Mouse (Mus musculus) kidney, embryonic 15.5 days (tissue): ENCODE results near the gene Arsj. TPM values are rescaled to one million over a fixed set of nuclear protein-coding genes. Genes with fewer than 3 reads are reported as not detected.

Experiments
- ATAC-seq: fragments of 200-750 bp; cut with Nextera tagmentation; replicated peaks from 2 replicates; pipeline ENCODE4 v1.8.0; 2017; ENCODE audit warnings: moderate TSS enrichment; ENCODE audit not compliant: low FRiP score
- H3K27ac ChIP-seq: fragments of 300-500 bp; sonication (generic); 2 replicates; pipeline ENCODE4 v1.5.1; 2015; ENCODE audit warnings: mild to moderate bottlenecking, inconsistent platforms
- H3K27me3 ChIP-seq: fragments of 300-500 bp; sonication (generic); 2 replicates; pipeline ENCODE4 v1.6.1; 2015; ENCODE audit warnings: inconsistent platforms
- H3K36me3 ChIP-seq: fragments of 300-500 bp; sonication (generic); 2 replicates; pipeline ENCODE4 v1.6.1; 2015; ENCODE audit warnings: inconsistent platforms
- H3K4me1 ChIP-seq: fragments of 300-500 bp; sonication (generic); 2 replicates; pipeline ENCODE4 v1.6.1; 2015; ENCODE audit warnings: inconsistent platforms
- H3K4me2 ChIP-seq: fragments of 300-500 bp; sonication (generic); 2 replicates; pipeline ENCODE4 v1.6.1; 2015; ENCODE audit warnings: moderate library complexity, mild to moderate bottlenecking, inconsistent platforms
- H3K4me3 ChIP-seq: fragments of 300-500 bp; sonication (generic); replicated peaks from 2 replicates; pipeline ENCODE4 v1.5.1; 2015; ENCODE audit warnings: mild to moderate bottlenecking, inconsistent platforms
- H3K9ac ChIP-seq: fragments of 300-500 bp; sonication (generic); 2 replicates; pipeline ENCODE4 v1.6.1; 2015; ENCODE audit warnings: mild to moderate bottlenecking, inconsistent platforms
- H3K9me3 ChIP-seq: fragments of 300-500 bp; sonication (generic); replicated peaks from 2 replicates; pipeline ENCODE4 v1.6.1; 2016; ENCODE audit warnings: inconsistent platforms
- WGBS: fragments of 180-500 bp; shearing (Covaris S2); methylation state at CpG from one replicate; pipeline ENCODE4 v1.1.7; 2015; ENCODE audit warnings: mixed read lengths; 5-methylcytosine and 5-hydroxymethylcytosine counted together
- polyA plus RNA-seq: library from polyadenylated mRNA; unstranded; fragments of >200 nt; fragmentation: Nextera tagmentation; extraction: Ambion mirVana; gene quantifications from 2 replicates; pipeline ENCODE4 v1.2.1, GENCODE M21; 2015

Arsj gene
- polyA plus RNA-seq, 1 experiment from 2014 or later: 2.1 TPM

DNA sequence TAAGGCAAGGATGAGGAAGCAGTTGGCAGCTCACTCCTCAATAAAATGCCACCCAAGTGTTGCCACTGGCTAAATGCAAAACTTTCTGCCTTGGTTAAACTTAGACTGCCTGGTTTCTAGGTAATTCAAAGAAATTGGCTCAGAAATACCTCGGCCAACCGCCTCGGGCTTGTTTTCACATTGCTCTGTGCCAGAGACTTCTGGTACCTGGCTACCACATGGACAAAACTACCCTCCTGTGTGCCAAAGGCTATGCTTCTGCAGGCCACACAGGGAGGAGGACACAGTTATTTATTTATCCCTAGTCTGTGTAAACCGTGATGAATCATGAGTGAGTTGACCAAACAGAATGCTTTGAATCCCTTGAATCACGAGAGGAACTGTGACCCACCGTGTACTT is 75.8 kb downstream of the Arsj start:
- ATAC-seq: no peak
- WGBS: 73% methylated on average over 6 of the region's 6 CpGs

DNA sequence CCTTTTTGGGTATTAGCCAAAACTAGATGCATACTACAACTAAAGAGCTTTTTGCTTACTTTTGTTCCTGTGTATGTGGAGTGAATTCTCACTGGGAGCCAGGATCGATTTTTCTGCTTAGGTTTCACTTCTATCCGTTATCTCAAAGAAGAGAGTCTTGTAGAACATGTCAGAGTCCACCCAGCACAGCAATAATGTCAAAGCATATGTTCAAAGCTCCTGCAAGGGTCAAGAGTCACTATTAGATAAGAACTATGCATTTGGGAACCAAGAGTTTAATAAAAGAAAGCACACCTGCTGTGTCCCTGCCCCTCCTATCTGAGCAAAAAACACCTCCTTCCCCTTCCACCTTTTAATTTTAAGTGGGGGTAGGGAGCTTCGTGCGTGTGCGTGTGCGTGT is 85.6 kb downstream of the Arsj start:
- Histone ChIP-seq H3K4me1 (no peaks in the 10 kb centered on the region), H3K27me3 (no peaks in the 10 kb centered on the region), H3K36me3 (no peaks in the 10 kb centered on the region), H3K9me3 (no peaks in the 10 kb centered on the region), H3K27ac (no peak overlapping the region), H3K4me2 (no peak overlapping the region), H3K9ac (no peak overlapping the region), H3K4me3 (no peak overlapping the region)
- WGBS: 58% methylated on average over 6 of the region's 6 CpGs
- ATAC-seq: no peak

More for the DNA sequence above, 75.8 kb downstream of the Arsj start:
- Histone ChIP-seq H3K9ac (no peak overlapping the region), H3K9me3 (no peaks in the 10 kb centered on the region), H3K4me3 (no peak overlapping the region), H3K4me2 (no peak overlapping the region), H3K4me1 (no peaks in the 10 kb centered on the region), H3K27ac (no peak overlapping the region), H3K36me3 (no peaks in the 10 kb centered on the region), H3K27me3 (no peaks in the 10 kb centered on the region)

GRCm38 (mm10) chr3:126449515-126449914 is 86.0 kb downstream of the Arsj start:
- H3K36me3 ChIP-seq: no peaks in the 10 kb centered on the region
- no peaks in the 10 kb centered on the region for H3K27me3 ChIP-seq
- no peak overlapping the region for H3K27ac ChIP-seq
- WGBS: 57% methylated on average over 2 of the region's 2 CpGs
- no peak for ATAC-seq
- no peak overlapping the region for H3K4me3 ChIP-seq
- H3K4me1 ChIP-seq: no peaks in the 10 kb centered on the region
- H3K9ac ChIP-seq: no peak overlapping the region
- no peak overlapping the region for H3K4me2 ChIP-seq
- no peaks in the 10 kb centered on the region for H3K9me3 ChIP-seq

DNA sequence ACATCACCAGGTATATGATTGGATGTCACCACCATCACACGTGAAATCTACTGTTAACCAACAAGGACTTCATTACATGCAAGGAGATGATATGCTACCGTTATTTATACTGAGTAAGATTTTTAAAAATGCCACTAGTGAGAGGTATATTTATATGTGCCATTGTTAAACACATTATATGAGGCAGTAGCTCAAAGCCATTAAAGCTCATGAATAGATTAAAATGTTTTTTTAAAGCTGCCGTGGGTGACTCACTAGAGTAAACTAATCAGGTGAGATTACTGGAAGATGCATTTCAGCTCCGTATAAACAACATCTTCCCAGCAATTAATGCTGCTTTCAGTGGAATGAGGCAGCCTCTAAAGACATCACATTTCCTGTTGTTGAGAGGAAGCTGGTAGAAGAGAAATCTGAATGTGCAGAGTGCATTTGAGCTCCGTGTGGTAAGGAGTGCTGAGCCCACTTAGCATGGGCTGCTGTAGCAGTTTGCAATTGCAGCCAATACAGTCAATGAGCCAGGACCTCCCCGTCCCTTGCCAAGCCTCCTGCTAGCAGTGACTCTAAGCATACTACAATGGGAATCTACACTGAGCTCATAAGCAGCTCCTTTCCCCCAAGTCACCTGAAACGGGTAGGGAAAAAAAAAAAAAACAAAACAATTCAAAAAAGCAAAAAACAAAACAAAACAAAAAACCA is 92.5 kb downstream of the Arsj start:
- no peak overlapping the region for H3K9ac ChIP-seq
- H3K4me2 ChIP-seq: no peak overlapping the region
- H3K9me3 ChIP-seq: no peaks in the 10 kb centered on the region
- 58% methylated on average over 7 of the region's 7 CpGs for WGBS
- no peaks in the 10 kb centered on the region for H3K36me3 ChIP-seq
- no peak overlapping the region for H3K4me3 ChIP-seq
- H3K27ac ChIP-seq: no peak overlapping the region
- H3K4me1 ChIP-seq: no peaks in the 10 kb centered on the region
- ATAC-seq: no peak
- H3K27me3 ChIP-seq: no peaks in the 10 kb centered on the region

DNA sequence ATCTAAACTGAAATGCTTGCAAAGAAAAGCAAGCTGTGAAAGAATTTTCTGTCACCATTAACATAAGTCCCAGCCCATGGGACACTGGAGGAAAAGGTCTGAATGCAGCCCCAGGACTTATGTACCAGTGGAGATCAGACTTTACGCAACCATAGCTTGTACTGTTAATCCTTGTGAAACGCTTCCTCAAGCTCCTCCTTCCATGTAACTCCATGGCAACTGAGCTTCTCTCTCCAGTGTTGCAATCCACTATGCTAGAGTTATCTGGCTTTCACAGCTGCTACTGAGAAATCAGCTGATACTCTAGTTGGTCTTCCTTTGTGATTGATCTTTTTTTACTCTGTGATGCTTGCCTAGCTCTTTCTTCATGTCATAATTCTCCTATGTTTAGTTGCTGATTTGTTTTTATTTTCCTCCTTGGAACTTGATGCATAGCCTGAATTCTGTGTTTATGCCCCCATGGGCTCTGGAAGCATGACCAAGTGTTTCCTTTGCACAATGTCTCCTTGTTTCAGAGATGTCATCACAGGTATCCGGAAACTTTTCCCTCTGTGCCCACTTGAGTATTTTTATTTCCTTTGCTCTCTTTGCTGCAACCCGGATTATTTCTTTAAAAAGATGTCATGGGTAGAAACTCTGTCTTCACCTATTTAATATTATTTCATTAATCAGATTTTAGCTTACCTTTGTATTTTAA is 99.8 kb downstream of the Arsj start:
- WGBS: 83% methylated on average over 4 of the region's 4 CpGs

GRCm38 (mm10) chr3:126464262-126464661 is 100.8 kb downstream of the Arsj start:
- no peak overlapping the region for H3K4me2 ChIP-seq
- H3K36me3 ChIP-seq: no peaks in the 10 kb centered on the region
- ATAC-seq: no peak
- H3K4me1 ChIP-seq: no peaks in the 10 kb centered on the region
- no peak overlapping the region for H3K4me3 ChIP-seq
- H3K27ac ChIP-seq: no peak overlapping the region
- H3K9me3 ChIP-seq: no peaks in the 10 kb centered on the region
- H3K9ac ChIP-seq: no peak overlapping the region
- 36% methylated on average over 2 of the region's 2 CpGs for WGBS
- H3K27me3 ChIP-seq: no peaks in the 10 kb centered on the region

More for the DNA sequence above, 99.8 kb downstream of the Arsj start:
- no peak for ATAC-seq
- no peaks in the 10 kb centered on the region for H3K9me3 ChIP-seq
- H3K36me3 ChIP-seq: no peaks in the 10 kb centered on the region
- H3K27ac ChIP-seq: no peak overlapping the region
- no peak overlapping the region for H3K4me2 ChIP-seq
- no peaks in the 10 kb centered on the region for H3K27me3 ChIP-seq
- H3K4me1 ChIP-seq: no peaks in the 10 kb centered on the region
- H3K4me3 ChIP-seq: no peak overlapping the region
- H3K9ac ChIP-seq: no peak overlapping the region

Other genes with a start within 250 kb of the Arsj start
- 23.5 and 30.6 TPM in 2 replicates for gene Camk2d, start 232.6 kb downstream of the Arsj start, polyA plus RNA-seq